Mouse (Mus musculus) lung, embryonic 16.5 days (tissue): Measurements from ENCODE around the gene Gprc5d. TPM values are rescaled to one million over a fixed set of nuclear protein-coding genes. Genes with fewer than 3 reads are reported as not detected.

Experiments used
- ATAC-seq: fragments of 200-750 bp; cut with Nextera tagmentation; 2 replicates; pipeline ENCODE4 v1.8.0; 2017; ENCODE audit warnings: low read depth, mild to moderate bottlenecking, moderate library complexity
- H3K27ac ChIP-seq: fragments of 300-500 bp; sonication (generic); 2 replicates; pipeline ENCODE4 v1.5.1; 2014; ENCODE audit warnings: mild to moderate bottlenecking, control low read depth, low read length
- H3K27me3 ChIP-seq: fragments of 300-500 bp; sonication (generic); 2 replicates; pipeline ENCODE4 v1.6.1; 2014; ENCODE audit warnings: low read depth, low read length, mixed read lengths; ENCODE audit not compliant: control insufficient read depth, insufficient read depth
- H3K36me3 ChIP-seq: fragments of 300-500 bp; sonication (generic); 2 replicates; pipeline ENCODE4 v1.6.1; 2014; ENCODE audit warnings: low read length; ENCODE audit not compliant: control insufficient read depth, insufficient read depth
- H3K4me1 ChIP-seq: fragments of 300-500 bp; sonication (generic); replicated peaks from 2 replicates; pipeline ENCODE4 v1.6.1; 2014; ENCODE audit warnings: low read length, mixed read lengths; ENCODE audit not compliant: control insufficient read depth, insufficient read depth
- H3K4me2 ChIP-seq: fragments of 300-500 bp; sonication (generic); 2 replicates; pipeline ENCODE4 v1.6.1; 2014; ENCODE audit warnings: low read depth, low read length, control low read depth
- H3K4me3 ChIP-seq: fragments of 300-500 bp; sonication (generic); 2 replicates; pipeline ENCODE4 v1.5.1; 2014; ENCODE audit warnings: mild to moderate bottlenecking, low read length, control low read depth
- H3K9ac ChIP-seq: fragments of 300-500 bp; sonication (generic); 2 replicates; pipeline ENCODE4 v1.6.1; 2014; ENCODE audit warnings: low read length, control low read depth
- H3K9me3 ChIP-seq: fragments of 300-500 bp; sonication (generic); 2 replicates; pipeline ENCODE4 v1.6.1; 2016; ENCODE audit warnings: low read length; ENCODE audit not compliant: control insufficient read depth
- WGBS: fragments of 180-500 bp; shearing (Covaris S2); extraction: QIAGEN DNeasy Blood & Tissue Kit; methylation state at CpG from one replicate; pipeline ENCODE4 v1.1.7; 2014; 5-methylcytosine and 5-hydroxymethylcytosine counted together
- polyA plus RNA-seq: library from polyadenylated mRNA; unstranded; fragments of >200 nt; fragmentation: Nextera tagmentation; extraction: Ambion mirVana; gene quantifications from 2 replicates; pipeline ENCODE4 v1.2.1, GENCODE M21; 2015

Gene Gprc5d
- polyA plus RNA-seq, 1 experiment from 2014 or later, result not detected

DNA sequence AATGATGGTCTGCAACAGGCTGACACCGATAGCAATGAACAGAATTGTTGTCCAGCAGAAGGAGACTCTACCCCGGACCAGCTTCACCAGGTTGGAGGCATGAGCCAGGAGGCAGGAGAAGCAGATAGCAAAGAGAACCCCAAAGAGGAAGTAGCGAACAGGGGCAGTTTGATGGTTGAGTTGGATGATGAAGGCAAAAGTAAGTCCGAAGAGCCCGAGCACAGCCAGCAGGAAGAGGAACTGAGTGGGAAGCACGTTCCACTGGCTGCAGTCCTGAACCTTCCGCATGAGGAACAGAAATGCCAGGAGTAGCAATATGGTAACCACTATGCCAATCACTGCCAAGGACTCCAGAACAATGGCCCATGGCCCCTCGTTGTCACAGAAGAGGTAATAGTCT lies 1.6 kb downstream of the Gprc5d start:
- H3K4me2 ChIP-seq, result no peak overlapping the region
- H3K27ac ChIP-seq, result no peak overlapping the region
- H3K36me3 ChIP-seq, result no peaks in the 10 kb centered on the region
- H3K4me1 ChIP-seq, result no peaks in the 10 kb centered on the region
- no peak for ATAC-seq
- no peak overlapping the region for H3K9ac ChIP-seq
- WGBS, result 90% methylated on average over 8 of the region's 8 CpGs
- H3K4me3 ChIP-seq, result no peak overlapping the region
- no peaks in the 10 kb centered on the region for H3K9me3 ChIP-seq
- H3K27me3 ChIP-seq, result no peaks in the 10 kb centered on the region

DNA sequence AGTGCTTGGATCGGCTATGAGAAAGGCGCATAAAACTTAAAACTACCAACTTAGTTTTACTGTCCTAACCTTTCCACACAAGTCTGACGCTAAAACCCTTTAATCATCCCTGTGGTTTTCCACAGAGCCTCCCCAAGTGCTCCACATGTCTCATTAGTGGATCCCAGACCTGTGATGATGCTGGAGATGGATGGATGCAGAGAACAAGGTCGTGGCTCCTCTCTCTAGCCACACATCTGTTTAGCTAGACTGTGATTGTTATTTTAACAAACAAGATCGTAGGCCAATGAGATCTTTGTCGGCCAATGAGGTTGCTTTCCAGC lies 5.0 kb downstream of the Gprc5d start:
- H3K4me1 ChIP-seq, result no peaks in the 10 kb centered on the region
- ATAC-seq, result no peak
- no peak overlapping the region for H3K27ac ChIP-seq
- no peaks in the 10 kb centered on the region for H3K9me3 ChIP-seq
- no peak overlapping the region for H3K4me3 ChIP-seq
- 28% methylated on average over 6 of the region's 6 CpGs for WGBS
- H3K27me3 ChIP-seq, result no peaks in the 10 kb centered on the region
- H3K4me2 ChIP-seq, result no peak overlapping the region
- H3K36me3 ChIP-seq, result no peaks in the 10 kb centered on the region
- H3K9ac ChIP-seq, result no peak overlapping the region

DNA sequence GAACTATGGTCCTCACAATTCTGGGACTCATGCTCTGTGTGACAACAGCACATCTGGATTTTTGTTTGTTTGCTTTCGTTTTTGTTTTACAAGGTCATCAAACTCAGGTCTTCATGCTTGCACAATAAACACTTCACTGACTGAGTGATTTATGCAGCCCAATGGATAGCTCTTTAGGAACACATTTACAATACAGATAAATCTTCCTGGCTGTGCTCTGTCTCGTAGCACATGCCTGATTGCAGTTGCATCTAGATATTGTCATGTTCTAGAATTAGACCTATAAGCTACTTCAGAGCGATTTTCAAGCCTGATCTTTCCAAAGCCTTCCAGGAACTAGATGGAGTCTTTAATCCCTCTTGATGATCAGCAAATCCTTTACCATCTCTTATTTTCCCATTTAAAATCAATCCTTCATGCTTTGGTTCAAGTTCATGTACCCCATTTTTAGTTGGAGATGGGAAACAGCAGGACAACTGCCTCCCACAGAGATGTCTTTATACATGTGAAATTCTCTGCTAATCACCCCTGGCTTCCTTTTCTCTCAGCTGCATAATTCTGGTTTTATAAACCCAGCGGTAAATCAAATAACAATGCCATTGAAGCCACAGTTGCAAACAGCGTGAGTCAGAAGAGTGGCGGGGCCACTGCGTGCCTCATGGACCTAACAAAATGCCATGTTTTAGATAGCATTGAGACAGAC lies 5.5 kb downstream of the Gprc5d start:
- H3K9me3 ChIP-seq, result no peaks in the 10 kb centered on the region
- H3K27me3 ChIP-seq, result no peaks in the 10 kb centered on the region
- no peak for ATAC-seq
- 25% methylated on average over 7 of the region's 7 CpGs for WGBS
- no peak overlapping the region for H3K27ac ChIP-seq
- no peaks in the 10 kb centered on the region for H3K36me3 ChIP-seq
- no peak overlapping the region for H3K9ac ChIP-seq
- no peak overlapping the region for H3K4me2 ChIP-seq
- H3K4me3 ChIP-seq, result no peak overlapping the region
- no peaks in the 10 kb centered on the region for H3K4me1 ChIP-seq

DNA sequence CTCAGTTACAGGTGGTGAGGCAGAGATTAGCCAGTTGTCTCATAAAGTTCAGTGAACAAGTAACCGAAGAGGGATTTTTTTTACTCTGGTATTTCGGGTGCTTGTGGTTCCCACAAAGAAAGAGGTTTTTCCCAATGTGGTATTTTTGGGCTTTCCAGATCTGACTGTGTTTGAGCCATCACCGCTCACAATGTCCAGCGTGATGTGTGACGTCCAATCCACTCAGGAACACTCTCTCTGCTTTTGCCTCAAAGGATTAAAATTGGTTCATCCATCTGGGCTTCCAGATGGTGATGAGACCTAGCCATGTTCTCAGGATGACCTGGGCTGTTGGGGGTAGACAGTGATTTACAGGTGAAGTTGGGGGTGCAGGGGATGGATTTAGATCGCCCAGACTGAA lies 11.1 kb downstream of the Gprc5d start:
- H3K27me3 ChIP-seq, result no peaks in the 10 kb centered on the region
- 82% methylated on average over 6 of the region's 6 CpGs for WGBS
- no peak overlapping the region for H3K9ac ChIP-seq
- no peak overlapping the region for H3K4me3 ChIP-seq
- H3K9me3 ChIP-seq, result no peaks in the 10 kb centered on the region
- no peaks in the 10 kb centered on the region for H3K4me1 ChIP-seq
- H3K27ac ChIP-seq, result no peak overlapping the region
- ATAC-seq, result no peak
- no peak overlapping the region for H3K4me2 ChIP-seq
- H3K36me3 ChIP-seq, result no peaks in the 10 kb centered on the region

DNA sequence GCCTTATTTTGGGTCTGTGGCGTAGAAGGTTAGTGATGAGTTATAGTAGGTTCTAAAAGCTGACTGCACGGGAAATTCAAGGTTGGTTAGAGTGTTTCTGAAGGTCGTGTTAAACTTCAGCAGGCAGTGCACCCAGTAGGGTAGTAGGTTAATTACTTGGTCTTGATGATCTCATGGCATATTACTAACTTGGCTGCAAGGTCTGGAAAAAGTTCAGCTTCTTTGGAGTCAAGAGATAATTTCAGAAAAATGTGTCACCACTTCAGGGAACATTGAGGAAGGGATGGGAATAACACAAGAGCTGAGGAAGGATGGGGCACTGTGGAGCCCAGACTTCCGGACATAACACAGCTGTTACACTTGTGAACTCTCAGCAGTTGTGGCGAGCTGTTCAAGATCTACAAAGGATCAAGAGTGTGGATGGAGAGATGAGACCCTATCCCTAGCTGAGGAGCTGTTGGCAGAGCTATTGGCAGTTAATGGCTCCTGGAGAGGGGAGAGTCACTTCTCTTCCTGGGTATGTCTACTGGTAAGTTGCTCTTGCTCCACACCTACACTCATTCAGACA lies 15.3 kb downstream of the Gprc5d start:
- ATAC-seq, result 0 out of 2 replicates have a peak, but pooled peaks have one; percentile 38
- 51% methylated on average over 5 of the region's 5 CpGs for WGBS

DNA sequence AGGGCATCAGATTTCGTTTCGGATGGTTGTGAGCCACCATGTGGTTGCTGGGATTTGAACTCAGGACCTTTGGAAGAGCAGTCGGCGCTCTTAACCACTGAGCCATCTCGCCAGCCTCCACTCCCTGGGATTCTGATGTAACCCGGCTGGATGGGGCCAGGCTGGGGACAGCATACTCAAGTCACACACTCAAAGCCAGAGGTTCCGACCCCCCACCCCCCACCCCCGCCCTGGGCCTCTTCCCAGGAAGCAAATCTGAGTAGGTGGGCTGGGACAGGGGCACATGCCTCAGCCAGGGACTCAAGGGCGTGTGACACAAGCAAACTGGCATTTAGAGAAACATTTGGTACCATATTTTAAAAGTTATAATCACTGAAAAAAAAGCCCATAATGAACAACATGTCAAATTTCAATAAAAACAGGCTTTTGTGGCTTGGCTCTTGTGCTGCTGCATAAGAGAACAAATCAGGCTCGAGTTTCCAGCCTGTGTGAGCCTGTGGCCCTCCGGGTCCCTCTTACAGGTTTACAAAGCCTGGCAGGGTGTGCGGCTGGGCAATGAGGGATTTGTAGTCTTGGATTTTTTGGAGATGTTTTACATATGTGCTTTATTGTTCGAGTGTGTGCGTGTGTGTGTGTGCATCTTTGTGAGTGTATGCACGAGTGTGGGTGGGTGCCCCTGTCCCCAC lies 17.2 kb downstream of the Gprc5d start:
- H3K36me3 ChIP-seq, result no peaks in the 10 kb centered on the region
- H3K27ac ChIP-seq, result no peak overlapping the region
- H3K4me2 ChIP-seq, result no peak overlapping the region
- H3K9ac ChIP-seq, result no peak overlapping the region
- no peak for ATAC-seq
- no peaks in the 10 kb centered on the region for H3K9me3 ChIP-seq
- no peak overlapping the region for H3K4me3 ChIP-seq
- 74% methylated on average over 15 of the region's 15 CpGs for WGBS
- no peaks in the 10 kb centered on the region for H3K4me1 ChIP-seq
- H3K27me3 ChIP-seq, result no peaks in the 10 kb centered on the region

More for the DNA sequence above, 15.3 kb downstream of the Gprc5d start:
- Histone ChIP-seq H3K4me1 (no peaks in the 10 kb centered on the region), H3K4me2 (no peak overlapping the region), H3K36me3 (no peaks in the 10 kb centered on the region), H3K4me3 (no peak overlapping the region), H3K9ac (no peak overlapping the region), H3K27me3 (no peaks in the 10 kb centered on the region), H3K9me3 (no peaks in the 10 kb centered on the region), H3K27ac (no peak overlapping the region)

DNA sequence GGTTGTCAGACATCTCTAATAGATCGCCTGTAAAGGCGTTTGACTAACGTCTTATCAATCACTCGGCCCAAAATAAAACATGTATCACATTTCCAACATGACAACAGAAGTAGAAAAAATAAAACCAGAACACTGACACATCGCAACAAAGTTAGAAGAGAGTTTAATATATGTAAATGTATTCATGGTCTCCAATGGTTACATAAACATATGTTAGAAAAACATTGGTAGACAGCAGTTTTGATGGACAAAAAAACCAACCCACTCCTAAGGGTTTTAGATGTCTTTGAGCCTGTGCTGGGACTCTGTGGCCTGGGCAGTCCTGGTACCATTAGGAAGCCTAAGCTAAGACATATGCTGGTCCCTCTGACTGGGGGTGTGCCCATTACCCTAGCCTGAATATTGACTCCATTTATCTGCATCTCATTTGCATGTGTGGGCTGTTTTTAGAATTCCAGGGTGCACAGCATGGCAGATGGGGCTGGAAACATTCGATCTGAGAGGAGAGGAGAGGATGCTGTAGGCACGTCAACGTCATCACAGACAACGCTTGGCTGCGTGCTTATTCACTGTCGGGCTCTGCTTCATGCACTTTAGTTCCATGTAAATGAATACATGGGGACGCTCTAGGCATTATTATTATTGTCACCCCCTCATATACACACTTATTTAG lies 25.1 kb downstream of the Gprc5d start:
- no peaks in the 10 kb centered on the region for H3K4me1 ChIP-seq
- no peak overlapping the region for H3K4me3 ChIP-seq
- 88% methylated on average over 12 of the region's 12 CpGs for WGBS
- no peaks in the 10 kb centered on the region for H3K27me3 ChIP-seq
- H3K9ac ChIP-seq, result no peak overlapping the region
- no peaks in the 10 kb centered on the region for H3K9me3 ChIP-seq
- ATAC-seq, result no peak
- H3K27ac ChIP-seq, result no peak overlapping the region
- no peak overlapping the region for H3K4me2 ChIP-seq
- no peaks in the 10 kb centered on the region for H3K36me3 ChIP-seq

DNA sequence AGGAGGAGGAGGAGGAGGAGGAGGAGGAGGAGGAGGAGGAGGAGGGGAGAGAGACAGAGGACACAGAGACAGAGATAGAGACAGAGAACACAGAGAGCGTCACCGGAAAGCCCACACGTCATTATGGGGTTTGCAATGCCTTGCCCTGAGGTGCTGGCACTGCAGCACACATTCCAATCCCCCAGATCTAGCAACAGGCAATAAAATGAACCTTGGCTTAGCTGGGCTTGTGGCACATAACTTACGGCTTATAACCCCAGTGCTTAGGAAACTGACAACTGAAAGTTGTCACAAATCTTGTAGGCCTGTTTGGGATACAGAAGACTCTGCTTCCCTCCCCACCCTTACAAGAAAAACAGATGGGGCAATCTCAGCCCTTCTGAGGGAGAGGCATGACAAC lies 27.4 kb downstream of the Gprc5d start:
- Histone ChIP-seq H3K4me2 (no peak overlapping the region), H3K36me3 (no peaks in the 10 kb centered on the region), H3K27ac (no peak overlapping the region), H3K27me3 (no peaks in the 10 kb centered on the region), H3K9ac (no peak overlapping the region), H3K4me1 (peaks cover 3% of the 10 kb centered on the region; the same call in 1 of the 2 replicates), H3K4me3 (no peak overlapping the region), H3K9me3 (no peaks in the 10 kb centered on the region)
- 65% methylated on average over 4 of the region's 4 CpGs for WGBS
- ATAC-seq, result no peak

DNA sequence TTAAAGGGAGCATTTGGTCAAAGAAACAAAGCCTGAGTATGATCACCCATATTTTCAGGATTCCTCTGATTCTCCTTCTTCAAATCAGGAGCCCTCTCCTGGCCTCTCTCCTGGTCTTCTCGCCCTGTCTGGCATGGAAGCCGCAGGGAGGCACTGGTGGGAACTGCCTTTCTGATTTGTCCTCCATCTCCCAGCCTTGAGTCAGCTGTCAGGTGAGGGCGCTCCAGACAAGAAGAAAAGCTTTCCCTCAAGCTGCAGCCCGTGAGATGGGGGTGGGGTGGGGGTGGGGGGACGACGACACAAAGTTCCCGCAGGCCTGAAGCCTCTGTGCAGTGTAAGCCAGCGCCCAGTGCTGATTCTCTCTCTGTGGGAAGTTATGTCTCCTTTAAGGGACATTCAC lies 28.3 kb downstream of the Gprc5d start:
- no peaks in the 10 kb centered on the region for H3K27me3 ChIP-seq
- H3K27ac ChIP-seq, result no peak overlapping the region
- H3K36me3 ChIP-seq, result no peaks in the 10 kb centered on the region
- no peak overlapping the region for H3K9ac ChIP-seq
- H3K4me2 ChIP-seq, result no peak overlapping the region
- no peaks in the 10 kb centered on the region for H3K9me3 ChIP-seq
- no peak for ATAC-seq
- 38% methylated on average over 8 of the region's 8 CpGs for WGBS
- no peak overlapping the region for H3K4me3 ChIP-seq
- peaks cover 3% of the 10 kb centered on the region; the same call in 1 of the 2 replicates for H3K4me1 ChIP-seq
